Mouse (Mus musculus): Measurements from ENCODE around the gene Pigk. TPM values are rescaled to one million over a fixed set of nuclear protein-coding genes. Genes with fewer than 3 reads are reported as not detected.
"Not testable (repeated sequence)": the region's sequence is repeated elsewhere in the genome, so short reads cannot be mapped to it uniquely, and the experiment has no call there.

Gene Pigk
- polyA plus RNA-seq, 1 experiment from 2014 or later, result 55.8 TPM

DNA sequence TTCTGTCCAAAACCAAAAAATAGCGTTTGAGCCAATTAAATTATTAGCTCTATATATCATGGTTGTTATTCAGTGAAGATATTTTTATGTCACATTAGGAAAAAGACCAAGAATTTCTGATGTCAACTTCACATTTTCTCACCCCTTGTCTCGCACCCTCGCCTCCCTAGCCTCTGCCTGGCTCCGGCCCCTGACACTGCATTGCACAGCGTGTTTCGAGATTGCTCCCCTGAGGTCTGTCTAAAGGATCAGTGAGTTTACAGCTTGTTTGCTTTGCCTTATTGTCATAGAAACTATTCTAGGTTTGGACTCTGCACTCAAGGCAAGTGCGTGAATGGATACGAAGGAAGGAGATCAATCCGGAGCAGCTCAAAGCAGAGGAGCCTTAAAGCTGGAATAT lies 24.8 kb upstream of the Pigk start:
- Histone ChIP-seq H3K9ac (no peak overlapping the region), H3K36me3 (replicated peaks; ENCODE audit: control insufficient read depth, insufficient read depth) (no peaks in the 10 kb centered on the region), H3K27me3 (ENCODE audit: control insufficient read depth, insufficient read depth, low read length) (no peaks in the 10 kb centered on the region), H3K9me3 (ENCODE audit: control insufficient read depth, low read length) (no peaks in the 10 kb centered on the region), H3K4me3 (replicated peaks; ENCODE audit: low read length) (no peak overlapping the region), H3K4me1 (replicated peaks; ENCODE audit: control insufficient read depth, insufficient read depth, low read length) (no peaks in the 10 kb centered on the region), H3K27ac (no peak overlapping the region), H3K4me2 (replicated peaks) (no peak overlapping the region)
- 81% methylated on average over 9 of the region's 9 CpGs for WGBS
- DNase-seq (ENCODE audit: low spot score), result no peak
- no peak for ATAC-seq (ENCODE audit: low FRiP score)

DNA sequence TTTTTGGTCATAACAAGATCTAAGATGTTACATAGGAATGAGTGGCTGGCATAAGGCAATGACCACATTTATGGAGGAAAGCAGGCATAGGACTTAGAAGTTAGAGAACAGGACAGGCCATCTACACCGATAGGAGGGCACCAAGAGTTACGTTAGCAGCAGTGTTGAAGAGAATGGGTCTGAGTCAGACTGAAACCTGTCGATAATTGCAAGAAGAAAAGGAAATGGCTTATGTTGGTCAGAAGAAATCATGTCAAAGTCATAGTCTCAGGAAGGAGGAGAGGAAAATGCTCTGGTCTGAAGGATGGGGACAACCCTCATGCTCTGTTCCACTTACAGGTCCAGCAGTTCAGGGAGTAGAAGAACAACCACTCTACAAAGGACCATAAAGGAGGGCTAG lies 18.9 kb upstream of the Pigk start:
- H3K4me2 ChIP-seq (replicated peaks), result no peak overlapping the region
- H3K27me3 ChIP-seq (ENCODE audit: control insufficient read depth, insufficient read depth, low read length), result no peaks in the 10 kb centered on the region
- H3K9ac ChIP-seq, result no peak overlapping the region
- no peaks in the 10 kb centered on the region for H3K4me1 ChIP-seq (replicated peaks; ENCODE audit: control insufficient read depth, insufficient read depth, low read length)
- H3K27ac ChIP-seq, result no peak overlapping the region
- H3K9me3 ChIP-seq (ENCODE audit: control insufficient read depth, low read length), result no peaks in the 10 kb centered on the region
- no peak overlapping the region for H3K4me3 ChIP-seq (replicated peaks; ENCODE audit: low read length)
- ATAC-seq (ENCODE audit: low FRiP score), result no peak
- no peak for DNase-seq (ENCODE audit: low spot score)
- 97% methylated on average over 3 of the region's 3 CpGs for WGBS
- no peaks in the 10 kb centered on the region for H3K36me3 ChIP-seq (replicated peaks; ENCODE audit: control insufficient read depth, insufficient read depth)

DNA sequence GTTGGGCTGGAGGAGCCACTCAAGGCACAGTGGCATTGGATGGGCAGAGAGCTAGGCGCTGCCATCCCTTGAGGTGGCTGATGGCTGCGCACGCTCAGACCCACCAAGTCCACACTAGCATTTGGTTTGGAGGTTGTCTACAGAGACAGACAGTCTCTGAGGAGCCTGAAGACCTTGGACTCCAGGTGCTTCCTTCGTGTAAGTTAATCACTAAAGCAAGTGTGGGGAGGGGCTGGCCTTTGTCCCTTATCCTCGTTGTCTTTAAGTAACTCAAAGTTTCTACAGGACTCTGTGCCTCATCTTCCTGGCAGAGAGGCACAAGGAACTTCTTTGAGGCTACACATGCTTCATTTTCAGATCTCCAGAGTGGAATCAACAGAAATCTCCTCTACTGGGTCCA lies 15.9 kb upstream of the Pigk start:
- no peaks in the 10 kb centered on the region for H3K9me3 ChIP-seq (ENCODE audit: control insufficient read depth, low read length)
- no peak overlapping the region for H3K4me2 ChIP-seq (replicated peaks)
- H3K27me3 ChIP-seq (ENCODE audit: control insufficient read depth, insufficient read depth, low read length), result no peaks in the 10 kb centered on the region
- H3K27ac ChIP-seq, result no peak overlapping the region
- DNase-seq (ENCODE audit: low spot score), result no peak
- 88% methylated on average over 5 of the region's 5 CpGs for WGBS
- H3K4me3 ChIP-seq (replicated peaks; ENCODE audit: low read length), result no peak overlapping the region
- H3K4me1 ChIP-seq (replicated peaks; ENCODE audit: control insufficient read depth, insufficient read depth, low read length), result no peaks in the 10 kb centered on the region
- no peak for ATAC-seq (ENCODE audit: low FRiP score)
- H3K9ac ChIP-seq, result no peak overlapping the region
- H3K36me3 ChIP-seq (replicated peaks; ENCODE audit: control insufficient read depth, insufficient read depth), result no peaks in the 10 kb centered on the region

DNA sequence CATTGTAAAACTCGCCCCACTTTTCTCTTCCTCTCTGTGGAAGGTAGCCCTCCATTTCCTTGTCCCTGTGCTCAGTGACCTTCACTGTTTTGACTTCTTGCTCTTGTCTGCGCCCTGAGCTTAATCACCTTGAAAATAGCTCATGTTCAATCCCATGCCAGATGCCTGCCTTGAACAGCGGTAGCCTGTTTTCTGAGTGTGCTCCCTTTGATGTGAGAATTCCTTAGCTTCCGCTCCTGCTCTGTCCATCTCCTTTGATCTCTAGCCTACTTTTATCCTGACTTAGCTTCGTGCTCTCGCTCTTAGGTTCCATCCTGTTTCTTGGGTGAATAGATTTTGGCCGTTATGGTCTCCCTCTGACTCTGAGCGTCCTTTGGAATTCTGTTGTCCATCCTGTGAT lies 14.6 kb upstream of the Pigk start:
- H3K4me1 ChIP-seq (replicated peaks; ENCODE audit: control insufficient read depth, insufficient read depth, low read length), result no peaks in the 10 kb centered on the region
- ATAC-seq (ENCODE audit: low FRiP score) (no peak), DNase-seq (ENCODE audit: low spot score) (no peak)

DNA sequence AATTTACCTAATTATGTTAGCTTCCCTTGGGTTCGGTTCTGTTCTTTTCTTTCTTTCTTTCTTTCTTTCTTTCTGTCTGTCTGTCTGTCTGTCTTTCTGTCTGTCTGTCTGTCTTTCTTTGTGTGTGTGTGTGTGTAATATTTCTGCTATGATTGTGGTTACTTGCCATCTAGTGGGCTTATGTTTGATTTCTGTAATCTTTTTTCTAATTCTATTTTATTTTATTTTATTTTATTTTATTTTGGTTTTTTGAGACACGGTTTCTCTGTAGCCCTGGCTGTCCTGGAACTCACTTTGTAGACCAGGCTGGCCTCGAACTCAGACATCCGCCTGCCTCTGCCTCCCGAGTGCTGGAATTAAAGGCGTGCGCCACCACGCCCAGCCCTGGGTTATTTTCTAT lies 12.4 kb upstream of the Pigk start:
- H3K9me3 ChIP-seq (ENCODE audit: control insufficient read depth, low read length); H3K36me3 ChIP-seq (replicated peaks; ENCODE audit: control insufficient read depth, insufficient read depth); H3K4me3 ChIP-seq (replicated peaks; ENCODE audit: low read length); H3K9ac ChIP-seq; DNase-seq (ENCODE audit: low spot score); H3K4me2 ChIP-seq (replicated peaks); H3K27me3 ChIP-seq (ENCODE audit: control insufficient read depth, insufficient read depth, low read length); H3K4me1 ChIP-seq (replicated peaks; ENCODE audit: control insufficient read depth, insufficient read depth, low read length); H3K27ac ChIP-seq: not testable (repeated sequence)
- peak; percentile 37; the same call in 1 of the 2 replicates for ATAC-seq (ENCODE audit: low FRiP score)
- 95% methylated on average over 8 of the region's 8 CpGs for WGBS

More for the DNA sequence above, 14.6 kb upstream of the Pigk start:
- H3K27me3 ChIP-seq (ENCODE audit: control insufficient read depth, insufficient read depth, low read length), result no peaks in the 10 kb centered on the region
- H3K9me3 ChIP-seq (ENCODE audit: control insufficient read depth, low read length), result no peaks in the 10 kb centered on the region
- H3K9ac ChIP-seq, result no peak overlapping the region
- H3K27ac ChIP-seq, result no peak overlapping the region
- no peaks in the 10 kb centered on the region for H3K36me3 ChIP-seq (replicated peaks; ENCODE audit: control insufficient read depth, insufficient read depth)
- no peak overlapping the region for H3K4me2 ChIP-seq (replicated peaks)
- H3K4me3 ChIP-seq (replicated peaks; ENCODE audit: low read length), result no peak overlapping the region
- 76% methylated on average over 8 of the region's 8 CpGs for WGBS

DNA sequence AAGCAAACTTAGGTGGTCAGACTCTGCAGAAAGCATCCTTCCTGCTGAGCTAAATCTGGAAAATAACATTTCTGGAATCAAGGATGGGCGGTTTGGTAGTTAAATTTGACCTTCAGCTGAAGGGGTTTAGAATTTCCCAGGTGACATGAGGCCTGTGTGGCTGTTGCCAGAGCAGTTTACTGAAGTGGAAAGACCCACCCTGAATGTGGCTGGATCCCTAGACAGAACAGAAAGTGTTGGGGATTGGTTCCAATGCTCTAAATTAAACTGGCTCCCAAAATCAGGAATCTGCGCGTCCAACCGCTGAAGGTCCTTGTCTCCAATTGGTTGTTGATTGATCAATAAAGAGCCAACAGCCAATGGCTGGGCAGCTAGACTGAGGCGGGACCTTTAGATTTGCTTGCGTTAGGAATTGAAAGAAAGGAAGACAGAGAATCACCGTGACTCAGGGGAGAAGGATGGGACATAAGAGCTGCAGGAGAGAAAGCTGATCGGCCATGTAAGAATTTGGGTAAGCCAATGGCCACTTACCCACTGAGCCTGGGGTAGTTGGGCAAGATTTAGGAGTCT lies 11.5 kb upstream of the Pigk start:
- no peak overlapping the region for H3K27ac ChIP-seq
- whole genome bisulfite sequencing, result 49% methylated on average over 8 of the region's 8 CpGs
- DNase-seq (ENCODE audit: low spot score), result peak; percentile 48
- H3K27me3 ChIP-seq (ENCODE audit: control insufficient read depth, insufficient read depth, low read length), result no peaks in the 10 kb centered on the region
- no peaks in the 10 kb centered on the region for H3K9me3 ChIP-seq (ENCODE audit: control insufficient read depth, low read length)
- H3K9ac ChIP-seq, result no peak overlapping the region
- no peaks in the 10 kb centered on the region for H3K4me1 ChIP-seq (replicated peaks; ENCODE audit: control insufficient read depth, insufficient read depth, low read length)
- ATAC-seq (ENCODE audit: low FRiP score), result 0 out of 2 replicates have a peak, but pooled peaks have one; percentile 21
- peak overlapping the region; percentile 18; the same call in 1 of the 2 replicates for H3K4me2 ChIP-seq (replicated peaks)
- H3K36me3 ChIP-seq (replicated peaks; ENCODE audit: control insufficient read depth, insufficient read depth), result no peaks in the 10 kb centered on the region
- H3K4me3 ChIP-seq (replicated peaks; ENCODE audit: low read length), result 0 out of 2 replicates have a peak overlapping the region, but pooled peaks have one; percentile 2

DNA sequence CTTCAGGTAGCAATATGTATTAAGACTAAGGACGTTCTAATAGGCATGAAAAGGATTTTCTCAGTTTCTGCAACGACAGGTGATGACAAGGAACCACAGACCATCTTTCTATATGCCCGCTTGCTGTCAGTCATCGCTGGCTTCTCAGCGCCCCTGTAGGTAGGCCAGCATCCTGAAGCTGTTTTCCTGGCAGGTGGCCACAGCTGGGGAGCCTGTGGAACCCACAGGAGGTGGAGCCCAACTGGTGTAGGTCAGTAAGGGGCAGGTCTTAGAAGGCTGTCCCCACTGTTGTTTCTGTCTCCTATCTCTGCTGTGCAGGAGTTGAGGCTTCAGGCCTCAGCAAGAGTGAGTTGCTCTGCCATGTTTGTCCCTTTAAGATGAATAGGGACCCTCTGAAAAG lies 8.1 kb upstream of the Pigk start:
- H3K4me1 ChIP-seq (replicated peaks; ENCODE audit: control insufficient read depth, insufficient read depth, low read length), result no peaks in the 10 kb centered on the region
- no peak for DNase-seq (ENCODE audit: low spot score)
- H3K27me3 ChIP-seq (ENCODE audit: control insufficient read depth, insufficient read depth, low read length), result no peaks in the 10 kb centered on the region
- H3K9me3 ChIP-seq (ENCODE audit: control insufficient read depth, low read length), result no peaks in the 10 kb centered on the region
- H3K36me3 ChIP-seq (replicated peaks; ENCODE audit: control insufficient read depth, insufficient read depth), result no peaks in the 10 kb centered on the region
- H3K4me3 ChIP-seq (replicated peaks; ENCODE audit: low read length), result no peak overlapping the region
- no peak overlapping the region for H3K9ac ChIP-seq
- H3K4me2 ChIP-seq (replicated peaks), result no peak overlapping the region
- WGBS, result 68% methylated on average over 5 of the region's 5 CpGs
- no peak for ATAC-seq (ENCODE audit: low FRiP score)
- H3K27ac ChIP-seq, result no peak overlapping the region

DNA sequence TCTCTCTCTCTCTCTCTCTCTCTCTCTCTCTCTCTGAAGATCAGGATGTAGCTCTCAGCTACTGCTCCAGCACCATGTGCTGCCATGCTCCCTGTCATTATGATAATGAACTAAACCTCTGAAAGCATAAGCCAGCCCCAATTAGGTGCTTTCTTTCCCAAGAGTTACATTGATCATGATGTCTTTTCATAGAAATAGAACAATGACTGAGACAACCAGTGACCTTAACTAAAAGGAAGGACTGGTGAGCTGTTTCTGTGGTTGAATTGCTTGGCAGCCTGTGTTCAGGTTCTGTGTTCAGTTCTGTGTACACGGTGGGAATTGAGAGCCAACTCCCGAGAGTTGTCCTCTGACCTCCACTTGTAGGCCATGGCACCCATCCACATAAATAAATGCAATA lies 7.0 kb upstream of the Pigk start:
- H3K9me3 ChIP-seq (ENCODE audit: control insufficient read depth, low read length), result no peaks in the 10 kb centered on the region
- no peaks in the 10 kb centered on the region for H3K27me3 ChIP-seq (ENCODE audit: control insufficient read depth, insufficient read depth, low read length)
- no peak for DNase-seq (ENCODE audit: low spot score)
- 74% methylated on average over 2 of the region's 2 CpGs for WGBS
- no peak overlapping the region for H3K27ac ChIP-seq
- H3K9ac ChIP-seq, result no peak overlapping the region
- H3K4me1 ChIP-seq (replicated peaks; ENCODE audit: control insufficient read depth, insufficient read depth, low read length), result no peaks in the 10 kb centered on the region
- ATAC-seq (ENCODE audit: low FRiP score), result no peak
- H3K36me3 ChIP-seq (replicated peaks; ENCODE audit: control insufficient read depth, insufficient read depth), result no peaks in the 10 kb centered on the region
- H3K4me2 ChIP-seq (replicated peaks), result no peak overlapping the region
- no peak overlapping the region for H3K4me3 ChIP-seq (replicated peaks; ENCODE audit: low read length)

DNA sequence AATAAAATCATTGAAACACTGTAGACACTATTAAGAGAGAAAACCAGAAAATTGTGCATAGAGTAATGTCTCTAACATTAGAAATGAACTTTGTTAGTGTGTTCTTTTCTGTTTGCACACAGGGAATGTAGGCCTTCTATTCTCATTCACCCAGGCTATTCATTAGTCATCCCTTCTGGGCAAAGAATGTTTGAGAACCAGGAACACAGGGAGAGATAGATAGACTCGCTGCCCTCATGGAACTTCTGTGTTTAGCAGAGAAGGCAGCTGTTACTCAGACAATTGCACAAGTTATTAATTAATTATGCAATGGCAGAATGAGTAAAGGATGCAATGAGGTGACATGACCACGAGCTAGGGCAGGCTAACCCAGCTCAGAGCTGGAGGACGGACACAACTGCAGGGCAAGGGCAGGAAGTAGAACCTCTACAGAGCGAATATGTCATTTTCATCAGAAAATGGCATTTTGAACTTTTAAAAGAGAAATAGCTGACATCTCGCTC lies 6.5 kb upstream of the Pigk start:
- no peak overlapping the region for H3K9ac ChIP-seq
- 78% methylated on average over 5 of the region's 5 CpGs for WGBS

DNA sequence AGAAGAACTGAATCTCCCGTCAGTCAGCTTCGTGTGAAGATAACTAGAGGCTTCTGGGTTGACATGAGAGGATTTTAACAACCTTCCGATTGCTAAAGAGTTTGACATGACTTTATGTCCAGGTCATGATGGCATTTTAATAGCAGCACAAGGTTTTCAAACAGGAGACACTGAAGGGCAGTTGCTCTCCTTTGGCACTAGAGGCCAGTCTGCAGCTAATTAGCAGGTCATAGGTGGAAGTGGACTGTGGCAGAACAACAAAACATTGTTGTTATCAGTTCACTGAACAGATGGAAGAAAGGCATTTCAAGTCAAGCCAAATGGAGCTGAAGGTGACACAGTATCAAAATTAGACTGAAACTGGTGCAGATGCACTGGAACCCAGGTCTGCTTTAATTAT lies 4.0 kb upstream of the Pigk start:
- 81% methylated on average over 3 of the region's 3 CpGs for WGBS
- Histone ChIP-seq H3K4me2 (replicated peaks) (no peak overlapping the region), H3K36me3 (replicated peaks; ENCODE audit: control insufficient read depth, insufficient read depth) (no peaks in the 10 kb centered on the region), H3K9me3 (ENCODE audit: control insufficient read depth, low read length) (no peaks in the 10 kb centered on the region), H3K27ac (no peak overlapping the region), H3K27me3 (ENCODE audit: control insufficient read depth, insufficient read depth, low read length) (no peaks in the 10 kb centered on the region), H3K9ac (no peak overlapping the region), H3K4me1 (replicated peaks; ENCODE audit: control insufficient read depth, insufficient read depth, low read length) (peaks cover 5% of the 10 kb centered on the region), H3K4me3 (replicated peaks; ENCODE audit: low read length) (no peak overlapping the region)
- ATAC-seq (ENCODE audit: low FRiP score), result no peak
- no peak for DNase-seq (ENCODE audit: low spot score)

More for the DNA sequence above, 6.5 kb upstream of the Pigk start:
- Histone ChIP-seq H3K4me2 (replicated peaks) (no peak overlapping the region), H3K9me3 (ENCODE audit: control insufficient read depth, low read length) (no peaks in the 10 kb centered on the region), H3K36me3 (replicated peaks; ENCODE audit: control insufficient read depth, insufficient read depth) (no peaks in the 10 kb centered on the region), H3K4me3 (replicated peaks; ENCODE audit: low read length) (no peak overlapping the region), H3K27me3 (ENCODE audit: control insufficient read depth, insufficient read depth, low read length) (no peaks in the 10 kb centered on the region), H3K4me1 (replicated peaks; ENCODE audit: control insufficient read depth, insufficient read depth, low read length) (no peaks in the 10 kb centered on the region), H3K27ac (no peak overlapping the region)
- ATAC-seq (ENCODE audit: low FRiP score) (no peak), DNase-seq (ENCODE audit: low spot score) (no peak)

Measured in hindbrain, embryonic 14.5 days (tissue).